Mouse (Mus musculus) hindbrain, embryonic 11.5 days (tissue): Measurements from ENCODE around the gene Gm8165. TPM values are rescaled to one million over a fixed set of nuclear protein-coding genes. Genes with fewer than 3 reads are reported as not detected.
"Not testable (repeated sequence)": the region's sequence is repeated elsewhere in the genome, so short reads cannot be mapped to it uniquely, and the experiment has no call there.

Source experiments
- ATAC-seq: fragments of 200-750 bp; cut with Nextera tagmentation; 2 replicates; pipeline ENCODE4 v1.8.0; 2017; ENCODE audit warnings: mild to moderate bottlenecking, moderate TSS enrichment, moderate library complexity; ENCODE audit not compliant: low FRiP score
- DNase-seq: peaks from one replicate; pipeline ENCODE4 v3.0.0-alpha.2; 2015; ENCODE audit warnings: low spot score
- H3K27ac ChIP-seq: fragments of 300-500 bp; sonication (generic); 2 replicates; pipeline ENCODE4 v1.5.1; 2014; ENCODE audit warnings: mild to moderate bottlenecking, low read depth, low read length
- H3K27me3 ChIP-seq: fragments of 300-500 bp; sonication (generic); 2 replicates; pipeline ENCODE4 v1.6.1; 2014; ENCODE audit warnings: mild to moderate bottlenecking, low read length, moderate library complexity, mixed read lengths; ENCODE audit not compliant: control insufficient read depth, insufficient read depth
- H3K36me3 ChIP-seq: fragments of 300-500 bp; sonication (generic); 2 replicates; pipeline ENCODE4 v1.6.1; 2014; ENCODE audit warnings: mild to moderate bottlenecking, low read length, moderate library complexity, mixed read lengths; ENCODE audit not compliant: control insufficient read depth, insufficient read depth
- H3K4me1 ChIP-seq: fragments of 300-500 bp; sonication (generic); replicated peaks from 2 replicates; pipeline ENCODE4 v1.6.1; 2014; ENCODE audit warnings: low read length, mixed read lengths; ENCODE audit not compliant: control insufficient read depth, insufficient read depth
- H3K4me2 ChIP-seq: fragments of 300-500 bp; sonication (generic); replicated peaks from 2 replicates; pipeline ENCODE4 v1.6.1; 2014; ENCODE audit warnings: mild to moderate bottlenecking, low read depth, low read length
- H3K4me3 ChIP-seq: fragments of 300-500 bp; sonication (generic); 2 replicates; pipeline ENCODE4 v1.5.1; 2014; ENCODE audit warnings: low read depth, low read length
- H3K9ac ChIP-seq: fragments of 300-500 bp; sonication (generic); 2 replicates; pipeline ENCODE4 v1.6.1; 2014; ENCODE audit warnings: low read depth, low read length
- H3K9me3 ChIP-seq: fragments of 300-500 bp; sonication (generic); 2 replicates; pipeline ENCODE4 v1.6.1; 2016; ENCODE audit warnings: low read length; ENCODE audit not compliant: control insufficient read depth
- WGBS: fragments of 180-500 bp; shearing (Covaris S2); extraction: QIAGEN DNeasy Blood & Tissue Kit; methylation state at CpG from one replicate; pipeline ENCODE4 v1.1.7; 2014; 5-methylcytosine and 5-hydroxymethylcytosine counted together
- polyA plus RNA-seq: library from polyadenylated mRNA; unstranded; fragments of >200 nt; fragmentation: Nextera tagmentation; extraction: Ambion mirVana; gene quantifications from 2 replicates; pipeline ENCODE4 v1.2.1, GENCODE M21; 2014

Gene Gm8165
- polyA plus RNA-seq: not detected in 2 replicates

GRCm38 (mm10) chr14:43677099-43677498, at the start of gene Gm8165:
Gene Gm8165 (minus strand): TSS chr14:43677199.
- not testable (repeated sequence) for H3K4me3 ChIP-seq, H3K4me2 ChIP-seq, H3K9me3 ChIP-seq, H3K36me3 ChIP-seq, ATAC-seq, DNase-seq, H3K4me1 ChIP-seq, H3K27me3 ChIP-seq, H3K27ac ChIP-seq, H3K9ac ChIP-seq
- no CpG with 5 or more reads among the region's 2 CpGs for WGBS

- H3K4me1 ChIP-seq, H3K4me3 ChIP-seq, DNase-seq, H3K27ac ChIP-seq, H3K9me3 ChIP-seq, H3K36me3 ChIP-seq, H3K4me2 ChIP-seq, ATAC-seq, H3K9ac ChIP-seq, H3K27me3 ChIP-seq: not testable (repeated sequence)
- WGBS: 94% methylated on average over 4 of the region's 4 CpGs
Measured at GRCm38 (mm10) chr14:43697621-43698020, 20.6 kb upstream of the Gm8165 start, which contains the start of gene Gm7324. Gene Gm7324 (plus strand): TSS chr14:43697828.

Other genes with a start within 250 kb of the Gm8165 start
- not detected in 2 replicates for gene Gm5799, start 133.6 kb downstream of the Gm8165 start, polyA plus RNA-seq
- not detected in 2 replicates for gene Gm17654, start 98.1 kb downstream of the Gm8165 start, polyA plus RNA-seq
- not detected in 2 replicates for gene Gm10375, start 69.2 kb downstream of the Gm8165 start, polyA plus RNA-seq
- 1.6 TPM in 2 replicates for gene Gm7324, start 20.6 kb upstream of the Gm8165 start, polyA plus RNA-seq
- not detected in 2 replicates for gene Gm16506, start 50.3 kb upstream of the Gm8165 start, polyA plus RNA-seq
- not detected in 2 replicates for gene Gm6526, start 70.7 kb upstream of the Gm8165 start, polyA plus RNA-seq
- not detected in 2 replicates for gene Gm8180, start 107.5 kb upstream of the Gm8165 start, polyA plus RNA-seq
- gene Ear1, start 198.3 kb upstream of the Gm8165 start, polyA plus RNA-seq: not detected in 2 replicates
- not detected in 2 replicates for gene Ear10, start 246.4 kb upstream of the Gm8165 start, polyA plus RNA-seq
- 5.8 and 6.2 TPM in 2 replicates for gene Gm8113, start 248.2 kb upstream of the Gm8165 start, polyA plus RNA-seq